Mouse (Mus musculus) bone marrow, adult 2 months (tissue): Measurements from ENCODE around the gene Ifna15.

ENCODE experiments used
- CTCF ChIP-seq: fragments of 200-500 bp; IDR thresholded peaks from 2 replicates; pipeline ENCODE4 v1.5.1; 2011; ENCODE audit warnings: low read length, control low read depth; ENCODE audit not compliant: control insufficient read depth, insufficient read depth
- POLR2A ChIP-seq: fragments of 200-500 bp; IDR thresholded peaks from 2 replicates; pipeline ENCODE4 v1.6.1; 2011; ENCODE audit warnings: low read depth, mild to moderate bottlenecking, control low read depth, low read length, borderline replicate concordance; ENCODE audit not compliant: control insufficient read depth

- TF ChIP-seq CTCF (no peak), POLR2A (no peak)
These were observed 31.5 kb downstream of the Ifna15 start for GRCm38 (mm10) chr4:88526379-88527049.
